Mouse (Mus musculus): ENCODE results near the gene Spry1. TPM values are rescaled to one million over a fixed set of nuclear protein-coding genes. Genes with fewer than 3 reads are reported as not detected.

Spry1 gene
- total and polyA plus RNA-seq, 2 experiments from 2014 or later: 5.5 to 40.6 TPM

DNA sequence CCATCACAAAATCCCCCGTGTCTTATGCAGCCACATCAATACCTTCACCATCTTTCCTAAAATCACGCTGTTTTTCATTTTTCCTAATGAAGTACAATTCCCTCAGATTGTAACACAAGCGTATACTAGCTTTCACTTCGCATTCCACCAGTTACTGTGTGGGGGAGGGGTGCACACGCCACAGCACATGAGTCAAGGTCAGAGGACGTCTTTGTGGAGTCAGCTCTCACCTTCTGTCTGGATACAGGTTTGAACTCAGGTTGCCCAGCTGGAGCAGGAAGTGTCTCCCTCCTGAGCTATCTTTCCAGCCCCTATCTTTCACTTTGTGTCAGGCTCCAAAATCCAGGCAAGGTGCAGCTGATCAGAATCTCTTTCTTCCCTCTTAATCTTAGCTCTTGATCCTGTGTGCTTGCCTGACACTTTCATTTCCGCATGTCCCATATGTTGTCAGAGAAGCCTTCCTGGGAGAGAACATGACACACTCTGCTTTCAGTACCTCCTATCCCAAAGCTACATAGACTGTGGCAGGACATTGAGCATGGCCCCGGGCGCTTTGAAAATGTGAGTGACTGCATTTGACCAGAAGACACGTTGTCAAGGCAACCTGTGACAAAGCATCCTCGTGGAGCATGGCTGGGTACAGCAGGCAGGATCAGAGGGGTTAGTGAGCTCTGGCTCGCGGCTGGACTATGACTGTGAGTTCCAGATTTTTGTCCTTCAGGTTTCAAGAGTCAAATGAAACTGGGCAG lies 33.9 kb downstream of the Spry1 start:
- Histone ChIP-seq H3K9ac (replicated peaks; ENCODE audit: low read length) (no peak overlapping the region), H3K4me3 (ENCODE audit: low read length) (no peak overlapping the region), H3K4me2 (ENCODE audit: low read depth, low read length) (no peak overlapping the region), H3K27ac (no peak overlapping the region), H3K36me3 (ENCODE audit: insufficient read depth, low read length) (no peaks in the 10 kb centered on the region), H3K9me3 (ENCODE audit: low read length) (peaks cover 7% of the 10 kb centered on the region; the same call in 1 of the 2 replicates), H3K4me1 (ENCODE audit: insufficient read depth, low read length) (peaks cover 8% of the 10 kb centered on the region; the same call in 1 of the 2 replicates), H3K27me3 (ENCODE audit: insufficient read depth, low read length) (no peaks in the 10 kb centered on the region)
- WGBS: 35% methylated on average over 13 of the region's 13 CpGs
- no peak for TF ChIP-seq CTCF (IDR thresholded peaks at IDR 0.05; ENCODE audit: low read depth)
- ATAC-seq: peak; percentile 71
- peak; percentile 57 for DNase-seq (ENCODE audit: low spot score)

DNA sequence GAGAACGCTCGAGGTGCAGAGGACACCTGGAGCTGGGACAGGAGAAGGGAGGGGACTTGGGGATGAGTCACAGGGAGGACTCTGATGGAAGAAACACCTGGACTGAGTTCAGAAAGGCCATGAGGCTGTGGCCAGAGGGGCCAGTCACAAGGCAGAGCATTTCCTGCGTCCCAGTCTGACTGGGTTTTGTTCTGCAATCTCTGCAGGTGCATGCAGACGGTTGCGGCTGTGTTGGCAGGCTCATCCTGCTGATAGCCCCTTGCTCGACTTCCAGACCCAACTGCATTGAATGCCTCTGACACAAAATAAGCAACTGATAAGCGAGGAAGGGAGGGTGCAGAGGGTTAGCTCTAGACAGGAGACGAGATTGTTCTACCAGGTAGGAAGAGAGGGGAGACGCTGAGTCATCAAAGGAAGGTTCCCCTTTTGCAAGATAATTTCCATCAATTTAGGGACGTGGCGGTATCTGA lies 35.3 kb downstream of the Spry1 start:
- Histone ChIP-seq H3K9ac (replicated peaks; ENCODE audit: low read length) (no peak overlapping the region), H3K9me3 (ENCODE audit: low read length) (no peaks in the 10 kb centered on the region), H3K27ac (no peak overlapping the region), H3K4me2 (ENCODE audit: low read depth, low read length) (no peak overlapping the region), H3K4me3 (ENCODE audit: low read length) (no peak overlapping the region), H3K4me1 (ENCODE audit: insufficient read depth, low read length) (peaks cover 8% of the 10 kb centered on the region; the same call in 1 of the 2 replicates), H3K36me3 (ENCODE audit: insufficient read depth, low read length) (no peaks in the 10 kb centered on the region), H3K27me3 (ENCODE audit: insufficient read depth, low read length) (no peaks in the 10 kb centered on the region)
- no peak for TF ChIP-seq CTCF (IDR thresholded peaks at IDR 0.05; ENCODE audit: low read depth)
- WGBS: 82% methylated on average over 11 of the region's 11 CpGs
- DNase-seq (ENCODE audit: low spot score) (no peak), ATAC-seq (no peak)

- Histone ChIP-seq H3K36me3 (ENCODE audit: insufficient read depth, low read length) (no peaks in the 10 kb centered on the region), H3K4me1 (ENCODE audit: insufficient read depth, low read length) (peaks cover 8% of the 10 kb centered on the region; the same call in 1 of the 2 replicates), H3K27me3 (ENCODE audit: insufficient read depth, low read length) (no peaks in the 10 kb centered on the region), H3K9me3 (ENCODE audit: low read length) (no peaks in the 10 kb centered on the region), H3K4me2 (ENCODE audit: low read depth, low read length) (no peak overlapping the region), H3K27ac (no peak overlapping the region), H3K9ac (replicated peaks; ENCODE audit: low read length) (no peak overlapping the region), H3K4me3 (ENCODE audit: low read length) (no peak overlapping the region)
- 75% methylated on average over 8 of the region's 8 CpGs for WGBS
- TF ChIP-seq CTCF (IDR thresholded peaks at IDR 0.05; ENCODE audit: low read depth): no peak
- DNase-seq (ENCODE audit: low spot score): no peak
- ATAC-seq: no peak
These were observed 36.5 kb downstream of the Spry1 start for GRCm38 (mm10) chr3:37676291-37676690.

DNA sequence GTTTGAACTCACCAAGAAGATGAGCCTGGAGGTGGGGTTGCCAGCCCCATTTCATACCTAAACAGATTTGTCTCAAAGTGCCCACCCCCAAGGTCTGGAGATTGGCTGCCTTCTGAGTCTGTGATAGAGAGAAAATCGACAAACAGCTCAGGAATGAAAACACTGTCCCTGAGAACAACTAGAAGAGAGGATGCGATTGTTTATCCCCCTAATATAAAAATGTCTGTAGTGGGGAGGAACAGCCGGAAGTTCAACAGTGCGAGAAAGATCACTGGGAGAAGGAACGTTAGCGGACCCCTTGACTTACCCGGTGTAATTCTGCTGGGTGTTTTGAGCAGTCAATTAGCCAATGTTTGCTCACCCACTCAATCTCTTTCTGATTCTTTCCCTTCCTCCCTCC lies 46.5 kb downstream of the Spry1 start:
- ATAC-seq: no peak
- TF ChIP-seq CTCF (IDR thresholded peaks at IDR 0.05; ENCODE audit: low read depth): no peak
- H3K27ac ChIP-seq: no peak overlapping the region
- H3K9ac ChIP-seq (replicated peaks; ENCODE audit: low read length): no peak overlapping the region
- no peaks in the 10 kb centered on the region for H3K9me3 ChIP-seq (ENCODE audit: low read length)
- no peak overlapping the region for H3K4me2 ChIP-seq (ENCODE audit: low read depth, low read length)
- no peaks in the 10 kb centered on the region for H3K36me3 ChIP-seq (ENCODE audit: insufficient read depth, low read length)
- DNase-seq (ENCODE audit: low spot score): no peak
- H3K4me3 ChIP-seq (ENCODE audit: low read length): no peak overlapping the region
- H3K27me3 ChIP-seq (ENCODE audit: insufficient read depth, low read length): no peaks in the 10 kb centered on the region
- peaks cover 4% of the 10 kb centered on the region for H3K4me1 ChIP-seq (ENCODE audit: insufficient read depth, low read length)
- 59% methylated on average over 7 of the region's 7 CpGs for WGBS

DNA sequence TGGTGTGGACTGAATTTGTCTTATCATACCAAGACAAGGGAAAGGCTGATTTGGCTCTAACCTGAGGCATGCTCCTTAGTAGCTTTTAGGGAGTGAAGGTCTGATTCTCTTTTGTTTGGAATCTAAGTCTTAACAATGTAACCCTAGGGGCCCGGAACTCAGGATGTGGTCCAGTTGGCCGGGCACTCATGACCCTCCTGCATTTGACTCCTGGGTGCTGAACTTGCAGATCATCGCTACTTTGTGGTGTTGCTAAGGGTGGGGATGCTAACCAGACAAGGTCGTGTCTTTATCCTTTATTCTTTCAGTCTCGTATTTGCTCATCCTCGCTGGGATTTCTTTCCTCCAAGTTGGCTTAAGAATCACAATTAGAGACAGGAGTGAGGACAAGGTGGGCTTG lies 47.0 kb downstream of the Spry1 start:
- DNase-seq (ENCODE audit: low spot score) (no peak), ATAC-seq (peak; percentile 24; the same call in 1 of the 2 replicates)
- WGBS: 20% methylated on average over 6 of the region's 6 CpGs

GRCm38 (mm10) chr3:37687158-37687980 lies 47.6 kb downstream of the Spry1 start:
- Histone ChIP-seq H3K27me3 (ENCODE audit: insufficient read depth, low read length) (no peaks in the 10 kb centered on the region), H3K36me3 (ENCODE audit: insufficient read depth, low read length) (no peaks in the 10 kb centered on the region), H3K4me3 (ENCODE audit: low read length) (peak overlapping the region; percentile 30), H3K27ac (no peak overlapping the region), H3K9ac (replicated peaks; ENCODE audit: low read length) (peak overlapping the region; percentile 33; the same call in 1 of the 2 replicates), H3K4me2 (ENCODE audit: low read depth, low read length) (peak overlapping the region; percentile 57), H3K4me1 (ENCODE audit: insufficient read depth, low read length) (peaks cover 4% of the 10 kb centered on the region), H3K9me3 (ENCODE audit: low read length) (no peaks in the 10 kb centered on the region)
- no peak for TF ChIP-seq CTCF (IDR thresholded peaks at IDR 0.05; ENCODE audit: low read depth)
- peak; percentile 63; the same call in 1 of the 2 replicates for ATAC-seq
- peak; percentile 47 for DNase-seq (ENCODE audit: low spot score)
- WGBS: 29% methylated on average over 28 of the region's 28 CpGs

More for the DNA sequence above, 47.0 kb downstream of the Spry1 start:
- TF ChIP-seq CTCF (IDR thresholded peaks at IDR 0.05; ENCODE audit: low read depth): no peak
- H3K4me1 ChIP-seq (ENCODE audit: insufficient read depth, low read length): peaks cover 4% of the 10 kb centered on the region
- peak overlapping the region; percentile 57 for H3K4me2 ChIP-seq (ENCODE audit: low read depth, low read length)
- no peak overlapping the region for H3K27ac ChIP-seq
- H3K4me3 ChIP-seq (ENCODE audit: low read length): peak overlapping the region; percentile 30
- H3K27me3 ChIP-seq (ENCODE audit: insufficient read depth, low read length): no peaks in the 10 kb centered on the region
- no peaks in the 10 kb centered on the region for H3K36me3 ChIP-seq (ENCODE audit: insufficient read depth, low read length)
- no peaks in the 10 kb centered on the region for H3K9me3 ChIP-seq (ENCODE audit: low read length)
- H3K9ac ChIP-seq (replicated peaks; ENCODE audit: low read length): peak overlapping the region; percentile 33; the same call in 1 of the 2 replicates
